Mouse (Mus musculus) kidney, adult 2 months (tissue): ENCODE data around the gene Ipp.

ENCODE experiments used
- CTCF ChIP-seq: fragments of 200-500 bp; conservative IDR thresholded peaks from 2 replicates; pipeline ENCODE4 v1.5.1; 2011; ENCODE audit warnings: low read depth, mild to moderate bottlenecking, control low read depth, low read length, moderate library complexity, mixed read lengths; ENCODE audit not compliant: insufficient read depth, insufficient read length
- POLR2A ChIP-seq: fragments of 200-500 bp; IDR thresholded peaks from one replicate; pipeline ENCODE4 v1.6.1; 2011; ENCODE audit warnings: low read depth, low read length, control low read depth

- no peak for TF ChIP-seq CTCF
- no peak for TF ChIP-seq POLR2A
These were observed 14.9 kb upstream of the Ipp start for GRCm38 (mm10) chr4:116492460-116492859.
